Mouse (Mus musculus): ENCODE measurements around the gene Bmpr1b.

The Bmpr1b gene

DNA sequence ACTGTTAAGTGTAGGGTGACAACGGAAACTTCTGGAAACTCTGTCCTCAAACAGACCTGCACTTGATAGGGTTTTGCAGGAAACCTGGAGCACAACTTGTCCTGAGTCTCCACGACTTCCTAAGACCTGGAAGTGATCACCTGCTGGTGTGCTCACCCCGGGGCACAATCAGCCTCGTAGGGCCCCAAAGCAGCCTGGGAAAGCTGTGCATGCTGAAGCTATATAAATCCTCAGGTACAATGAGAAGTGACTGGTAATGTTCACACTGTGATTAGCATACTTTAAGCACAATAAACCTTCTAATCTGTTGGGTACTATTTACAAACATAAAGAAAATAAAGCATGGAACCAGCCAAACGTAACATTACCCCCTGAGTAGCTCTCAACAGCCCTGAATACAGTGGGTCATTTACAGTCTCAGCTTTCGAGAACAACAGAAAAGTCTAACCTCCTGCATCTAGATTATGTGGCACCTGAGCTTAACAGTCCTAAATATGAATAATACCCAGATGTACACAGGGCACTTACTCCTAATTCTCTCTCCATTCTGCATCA is 54.4 kb downstream of the Bmpr1b start:
- ATAC-seq (ENCODE audit: insufficient number of reproducible peaks, low FRiP score, low TSS enrichment): no peak

DNA sequence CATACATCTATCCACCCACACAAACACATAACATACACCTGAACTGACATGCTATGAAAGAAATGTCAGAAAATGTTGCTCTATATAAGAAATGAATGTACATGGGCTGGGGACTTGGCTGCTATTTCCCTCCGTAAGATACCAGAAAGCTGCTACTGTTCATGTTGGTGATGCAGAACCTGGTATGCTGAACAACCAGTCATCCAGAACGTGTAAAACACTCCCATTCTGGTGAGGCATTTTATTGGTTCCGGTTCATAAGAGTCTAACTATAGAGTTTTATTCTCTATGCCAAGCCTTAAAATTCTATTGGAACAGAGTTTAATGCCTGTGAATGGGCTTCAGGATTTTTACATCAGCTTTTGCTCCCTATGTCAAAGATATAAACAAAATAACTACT is 55.0 kb downstream of the Bmpr1b start:
- ATAC-seq (ENCODE audit: insufficient number of reproducible peaks, low FRiP score, low TSS enrichment): no peak

DNA sequence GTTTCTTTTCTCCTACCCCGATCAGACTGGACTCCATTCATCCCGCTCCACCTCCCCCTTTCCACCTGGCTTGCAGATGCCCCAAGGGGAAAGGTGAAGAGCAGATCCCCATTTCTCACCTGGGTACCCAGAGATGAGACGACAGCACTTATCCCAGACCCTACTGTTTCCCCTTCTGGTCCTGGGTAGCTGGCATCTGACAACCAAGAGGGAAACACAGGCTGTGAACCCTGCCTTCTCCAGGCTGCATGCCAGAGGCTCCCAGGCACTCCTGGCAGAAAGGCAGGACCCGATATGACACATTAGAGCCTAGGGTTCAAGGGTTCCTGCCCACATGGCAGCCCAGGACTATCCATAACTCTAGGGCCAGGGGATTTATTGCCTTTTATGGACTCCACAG is 56.0 kb downstream of the Bmpr1b start:
- ATAC-seq (ENCODE audit: insufficient number of reproducible peaks, low FRiP score, low TSS enrichment): no peak

DNA sequence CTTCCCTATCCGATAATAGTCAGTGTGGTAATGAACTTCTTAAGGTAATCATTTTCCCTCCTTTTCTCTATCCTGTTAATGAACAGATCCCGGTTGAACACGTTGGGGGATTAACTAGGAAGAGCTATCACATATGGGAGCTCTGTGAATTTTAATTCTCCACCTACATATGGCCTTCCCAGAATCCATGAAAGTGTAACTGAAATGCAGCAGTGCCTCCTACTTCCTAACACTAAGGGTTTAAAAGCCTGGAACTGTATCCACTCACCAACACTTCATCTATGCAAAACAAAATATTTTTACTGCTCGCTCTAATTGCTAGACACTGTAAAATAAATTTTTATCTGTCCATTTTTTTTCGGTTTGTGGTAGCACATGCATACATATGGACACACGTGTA is 63.0 kb downstream of the Bmpr1b start:
- no peak for ATAC-seq (ENCODE audit: insufficient number of reproducible peaks, low FRiP score, low TSS enrichment)

DNA sequence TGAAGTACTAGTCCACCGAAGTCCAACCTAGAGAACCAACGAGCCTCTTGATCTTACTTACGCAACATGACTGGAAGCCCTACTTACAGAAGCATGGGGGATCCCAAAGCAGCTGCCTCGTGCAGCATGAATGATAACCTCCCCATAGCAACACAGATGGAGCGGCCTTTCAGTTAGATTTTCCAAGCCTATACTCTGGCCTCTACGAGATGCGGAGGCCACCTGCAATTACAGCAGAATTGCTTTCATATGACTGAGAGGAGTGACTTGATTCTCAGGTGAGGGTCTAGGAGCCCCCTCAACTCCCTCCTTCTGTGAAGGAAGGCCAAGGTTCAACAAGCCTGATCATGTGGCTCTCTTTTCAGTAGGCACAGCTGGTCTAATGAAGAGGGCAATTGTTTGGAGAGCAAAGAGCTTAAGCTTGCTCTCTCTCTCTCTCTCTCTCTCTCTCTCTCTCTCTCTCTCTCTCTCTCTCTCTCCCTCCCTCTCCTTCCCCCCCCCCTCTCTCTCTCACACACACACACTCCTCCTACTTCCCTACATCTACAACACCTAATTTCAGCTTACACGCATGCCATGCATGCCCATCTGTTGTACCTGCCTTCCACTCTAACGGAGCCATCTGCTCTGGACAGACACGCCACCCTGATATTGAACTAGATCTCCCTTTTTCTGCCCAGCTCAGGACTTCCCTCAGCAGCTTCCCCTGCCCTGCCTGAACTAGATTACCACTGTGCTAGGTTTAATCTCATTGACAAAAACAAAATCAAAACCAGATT is 65.0 kb downstream of the Bmpr1b start:
- ATAC-seq (ENCODE audit: insufficient number of reproducible peaks, low FRiP score, low TSS enrichment): no peak

DNA sequence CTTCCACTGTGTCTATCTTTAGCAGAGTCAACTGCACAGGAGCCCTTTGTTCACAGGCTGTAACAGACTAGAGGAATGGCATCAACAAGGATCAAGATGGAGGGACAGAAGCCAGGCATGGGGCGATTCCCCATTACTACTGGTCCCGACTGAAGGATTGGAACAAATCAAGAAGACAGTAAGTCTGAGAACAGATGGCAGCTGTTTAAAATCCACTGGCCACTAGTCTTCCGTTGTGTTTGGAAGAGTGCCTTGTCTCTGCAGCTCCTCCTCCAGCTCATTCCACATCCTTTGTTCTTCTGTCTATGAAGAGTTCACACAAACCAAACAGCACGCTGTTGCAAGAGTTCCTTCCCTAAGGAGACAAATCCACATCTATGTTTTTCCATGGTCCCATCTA is 65.6 kb downstream of the Bmpr1b start:
- ATAC-seq (ENCODE audit: insufficient number of reproducible peaks, low FRiP score, low TSS enrichment): no peak

DNA sequence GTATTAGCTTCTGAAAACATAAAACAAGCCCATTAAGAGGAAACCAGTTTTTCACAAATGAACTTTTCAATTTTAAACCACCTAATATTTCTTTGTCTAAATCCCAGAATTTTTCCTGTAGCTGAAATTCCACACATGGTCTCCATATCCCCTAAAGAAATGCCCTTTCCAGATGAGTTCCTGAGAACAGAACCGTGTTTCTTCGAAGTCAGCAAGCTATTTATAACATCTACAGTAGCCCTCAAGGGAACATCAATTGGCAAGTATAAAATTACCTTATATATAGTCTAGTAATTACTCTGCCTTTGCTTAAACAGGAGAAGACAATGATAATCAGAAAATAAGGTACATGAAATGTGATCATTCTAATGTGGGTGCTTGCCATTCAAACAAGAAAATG is 70.1 kb downstream of the Bmpr1b start:
- ATAC-seq (ENCODE audit: insufficient number of reproducible peaks, low FRiP score, low TSS enrichment): no peak

DNA sequence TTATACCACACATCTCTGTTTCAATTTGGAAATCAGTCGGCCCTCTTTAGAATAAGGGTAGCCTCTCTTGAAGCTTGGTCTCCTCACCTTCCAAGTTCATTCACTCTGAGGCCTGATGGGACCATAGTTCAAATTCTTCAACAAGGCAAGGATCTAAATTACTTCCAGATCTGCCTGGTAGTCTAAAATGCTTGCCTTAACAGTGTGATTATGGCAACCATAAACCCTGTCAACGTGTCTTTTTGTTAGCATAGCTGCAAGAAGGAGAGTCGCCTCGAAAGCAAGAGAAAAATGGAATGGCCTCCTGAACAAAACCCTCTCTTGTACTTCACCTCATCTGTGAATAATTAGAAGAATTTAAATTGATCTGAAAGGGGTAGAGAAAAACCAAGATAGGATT is 75.2 kb downstream of the Bmpr1b start:
- no peak for ATAC-seq (ENCODE audit: insufficient number of reproducible peaks, low FRiP score, low TSS enrichment)

DNA sequence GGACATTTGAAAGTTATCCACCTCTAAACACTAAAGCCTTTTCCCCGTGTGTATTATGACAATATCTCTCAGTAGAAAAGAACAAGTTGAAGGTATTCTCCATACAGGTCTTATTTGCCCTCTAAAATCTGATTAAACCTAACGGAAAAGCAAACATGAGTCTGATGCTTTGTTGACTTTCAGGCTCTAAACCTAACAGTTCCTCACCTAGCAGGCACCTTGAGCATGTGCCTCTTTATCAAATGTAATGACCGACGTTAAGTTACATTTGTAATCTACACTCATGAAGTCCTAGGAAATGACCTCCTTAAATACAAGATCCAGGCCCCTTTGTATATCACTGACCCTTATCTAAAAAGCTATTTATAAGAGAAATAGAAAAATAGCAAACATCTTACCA is 79.5 kb downstream of the Bmpr1b start:
- no peak for ATAC-seq (ENCODE audit: insufficient number of reproducible peaks, low FRiP score, low TSS enrichment)

DNA sequence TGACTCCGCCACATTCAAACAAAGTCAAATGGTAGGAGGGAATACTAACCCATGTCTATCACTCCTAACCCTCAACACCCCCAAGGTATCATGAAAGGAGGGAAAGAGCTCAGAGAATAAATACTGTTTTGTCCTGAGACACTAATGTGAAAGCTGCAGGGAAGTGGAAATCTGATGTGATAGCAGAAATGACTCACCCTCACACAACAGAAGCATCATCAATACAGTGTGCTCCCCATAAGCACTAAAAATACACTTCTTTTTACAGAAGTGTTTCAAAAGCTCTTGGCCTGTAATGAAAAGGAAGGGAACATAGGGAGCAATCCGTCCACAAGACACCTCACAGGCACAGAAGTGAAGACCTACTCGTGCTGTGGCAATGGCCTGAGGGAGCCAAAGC is 83.3 kb downstream of the Bmpr1b start:
- ATAC-seq (ENCODE audit: insufficient number of reproducible peaks, low FRiP score, low TSS enrichment): no peak

DNA sequence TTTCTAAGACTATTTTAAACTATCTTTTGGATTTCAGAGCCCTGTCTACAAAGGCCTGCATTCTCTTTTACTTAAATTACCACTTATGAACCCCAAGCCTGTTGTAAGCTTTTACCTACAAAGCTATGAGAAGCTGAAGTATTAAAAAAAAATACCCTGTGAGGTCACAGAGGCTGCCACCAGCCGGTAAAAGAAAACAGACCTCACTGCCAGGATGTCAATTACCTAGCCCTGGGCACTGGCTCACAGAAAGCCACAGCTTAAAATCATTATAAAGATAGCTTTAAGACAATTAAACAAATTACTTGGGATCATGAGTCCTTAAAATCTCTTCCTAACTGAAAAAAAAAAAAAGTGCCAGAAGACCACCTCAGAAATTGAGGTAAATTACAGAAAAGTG is 85.1 kb downstream of the Bmpr1b start:
- no peak for ATAC-seq (ENCODE audit: insufficient number of reproducible peaks, low FRiP score, low TSS enrichment)

DNA sequence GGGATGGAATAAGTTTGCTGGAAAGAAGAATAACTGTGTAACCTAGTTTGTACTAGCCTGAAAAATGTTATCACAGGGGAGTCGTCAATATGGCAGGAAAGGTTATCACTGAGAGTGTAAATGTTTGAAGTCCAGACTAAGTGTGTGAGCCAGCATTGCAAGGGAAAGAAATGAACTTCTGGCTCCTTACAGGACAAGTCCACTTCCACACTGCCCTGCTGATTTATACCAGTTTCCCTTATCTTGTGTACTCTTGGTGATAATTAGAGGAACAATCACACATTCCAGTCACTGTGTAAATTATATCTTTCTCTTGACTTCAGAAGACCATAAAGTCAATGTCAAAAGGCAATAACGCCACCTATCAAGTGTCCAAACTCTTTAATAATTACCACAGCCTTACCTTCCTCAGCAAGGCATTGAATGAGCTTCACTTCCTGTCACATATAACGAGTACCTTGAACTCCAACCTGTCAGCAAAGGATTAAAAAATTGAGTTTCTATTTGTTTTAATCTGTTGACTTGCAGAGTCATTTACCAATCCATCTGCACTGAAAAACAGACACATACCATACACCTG is 91.4 kb downstream of the Bmpr1b start:
- ATAC-seq (ENCODE audit: insufficient number of reproducible peaks, low FRiP score, low TSS enrichment): no peak

DNA sequence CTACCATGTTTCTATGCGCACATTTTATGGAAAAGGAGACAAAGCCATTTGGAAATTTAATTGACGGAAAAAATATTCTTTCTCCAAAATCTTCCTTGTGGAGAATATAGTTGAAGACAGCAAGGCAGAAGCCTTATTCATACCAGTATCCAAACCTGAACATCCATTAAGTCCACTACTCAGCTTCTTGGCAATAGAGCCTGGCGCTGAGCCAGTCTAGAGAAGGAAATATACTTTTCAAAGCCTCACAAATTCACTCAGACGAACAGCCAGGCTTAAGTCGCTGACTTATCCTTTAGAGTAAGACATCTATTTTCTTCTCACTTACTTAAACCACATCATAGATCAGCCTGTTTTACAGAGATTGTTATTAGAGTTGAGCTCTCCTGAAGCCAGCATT is 97.6 kb downstream of the Bmpr1b start:
- ATAC-seq (ENCODE audit: insufficient number of reproducible peaks, low FRiP score, low TSS enrichment): no peak

DNA sequence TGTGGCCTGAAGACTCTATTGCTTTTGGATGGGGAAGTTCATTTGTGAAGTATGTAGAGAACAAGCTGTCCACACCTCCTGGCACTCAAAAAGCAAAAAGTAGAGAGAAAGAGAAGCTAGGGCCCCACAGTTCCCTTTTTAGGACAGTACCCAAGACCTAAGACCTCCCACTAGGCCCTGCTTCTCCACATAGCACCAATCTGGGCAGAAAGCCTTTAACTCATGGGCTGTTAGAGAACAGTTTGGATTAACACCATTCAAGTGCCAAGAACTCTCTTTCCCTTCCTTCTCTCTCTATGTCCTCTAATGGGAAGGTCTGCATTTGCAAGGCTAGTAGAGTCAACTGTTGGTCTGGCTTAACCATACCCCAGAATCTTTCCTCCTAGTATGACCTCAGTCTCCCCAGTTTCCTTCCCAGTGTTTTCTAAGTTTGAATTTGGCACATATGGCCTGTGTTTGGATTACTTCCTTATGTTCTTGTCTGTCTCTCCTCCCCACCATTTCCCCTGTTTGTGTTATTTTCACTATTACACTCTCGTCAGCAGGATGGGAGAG is 102.4 kb downstream of the Bmpr1b start:
- ATAC-seq (ENCODE audit: insufficient number of reproducible peaks, low FRiP score, low TSS enrichment): no peak

DNA sequence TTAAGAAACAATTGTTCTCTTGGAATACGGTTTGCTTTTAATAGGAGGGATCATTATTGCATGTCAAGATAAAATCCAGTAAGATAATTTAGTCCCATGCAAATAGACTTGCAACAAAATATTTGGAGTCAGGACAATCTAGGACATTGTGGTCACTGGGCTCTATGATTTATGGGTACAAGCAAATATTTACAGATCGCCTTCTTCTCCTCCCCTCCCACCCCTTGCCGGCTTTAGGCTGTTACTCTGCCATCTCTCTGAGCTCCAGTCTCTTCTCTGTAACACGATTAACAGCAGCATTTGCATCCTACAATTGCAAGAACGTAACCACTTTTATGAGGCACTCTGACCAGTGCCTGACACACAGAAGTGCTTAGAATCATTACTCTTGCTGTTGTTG is 104.1 kb downstream of the Bmpr1b start:
- ATAC-seq (ENCODE audit: insufficient number of reproducible peaks, low FRiP score, low TSS enrichment): no peak

DNA sequence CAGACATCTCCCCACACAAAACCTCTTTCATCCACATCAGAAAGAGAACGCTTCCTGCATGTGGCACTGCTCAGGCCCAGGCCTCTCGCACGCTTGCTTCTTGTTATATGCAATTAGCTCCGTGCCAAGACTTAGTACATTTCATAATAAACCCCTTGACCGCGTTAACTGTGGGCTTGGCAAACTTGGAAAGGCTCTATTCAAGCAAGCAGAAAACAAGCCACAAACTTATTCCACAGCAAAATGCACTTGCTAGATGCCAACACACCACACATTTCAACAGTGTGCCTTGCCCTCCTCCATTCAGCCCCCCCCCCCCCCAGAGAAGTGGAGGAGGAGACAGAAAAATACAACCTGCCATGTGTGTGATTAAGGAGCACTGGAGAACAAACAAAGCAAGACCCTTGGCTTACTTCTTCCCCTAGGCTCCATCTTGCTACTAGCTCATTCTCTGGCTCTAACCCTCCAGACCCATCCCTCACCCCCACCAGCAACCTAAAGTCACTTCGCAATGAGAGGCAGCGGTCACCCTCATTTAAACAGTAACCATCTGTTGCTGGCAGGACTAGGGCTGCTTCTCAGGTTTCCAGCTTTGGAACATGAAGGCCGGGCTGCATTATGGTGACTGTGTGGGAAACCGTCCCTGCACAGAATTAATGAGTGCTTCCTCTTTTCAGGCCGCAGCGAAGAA is 105.5 kb downstream of the Bmpr1b start:
- no peak for ATAC-seq (ENCODE audit: insufficient number of reproducible peaks, low FRiP score, low TSS enrichment)

DNA sequence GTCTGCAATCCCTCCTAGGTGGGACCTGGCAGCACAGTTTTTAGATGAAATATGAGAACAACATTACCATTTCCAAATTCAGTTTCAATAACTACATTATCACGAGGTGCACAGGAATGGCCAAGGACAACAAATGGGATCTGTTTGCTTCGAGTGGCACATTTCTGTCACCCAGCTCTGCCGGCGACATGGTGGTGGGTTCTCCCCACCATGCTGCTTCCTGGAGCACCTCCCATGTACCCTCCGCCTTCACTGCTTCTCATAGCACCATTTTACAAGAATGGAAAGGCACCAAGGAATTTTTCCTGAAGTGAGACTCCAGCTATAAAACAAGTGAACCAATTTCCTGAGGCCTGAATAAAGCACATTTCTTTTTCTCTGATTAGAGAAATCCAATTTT is 108.0 kb downstream of the Bmpr1b start:
- no peak for ATAC-seq (ENCODE audit: insufficient number of reproducible peaks, low FRiP score, low TSS enrichment)

DNA sequence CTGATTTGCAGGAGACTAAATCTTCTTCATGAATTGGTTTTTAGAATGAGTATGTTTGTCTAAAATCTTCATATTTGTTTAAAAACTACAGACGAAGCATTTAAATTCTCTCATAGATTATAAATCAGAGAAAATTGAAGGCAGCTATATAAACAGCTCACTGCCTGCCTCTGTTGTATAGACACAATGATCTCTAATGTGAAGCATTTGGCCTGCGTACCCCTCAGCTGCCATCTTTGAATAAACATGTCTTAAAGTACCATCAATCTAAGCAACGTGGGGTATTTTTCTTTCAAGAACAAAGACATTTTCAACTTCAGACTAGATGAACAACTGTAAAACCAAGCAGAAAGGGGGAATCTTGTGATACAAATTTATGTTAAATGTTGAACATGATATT is 109.3 kb downstream of the Bmpr1b start:
- no peak for ATAC-seq (ENCODE audit: insufficient number of reproducible peaks, low FRiP score, low TSS enrichment)

DNA sequence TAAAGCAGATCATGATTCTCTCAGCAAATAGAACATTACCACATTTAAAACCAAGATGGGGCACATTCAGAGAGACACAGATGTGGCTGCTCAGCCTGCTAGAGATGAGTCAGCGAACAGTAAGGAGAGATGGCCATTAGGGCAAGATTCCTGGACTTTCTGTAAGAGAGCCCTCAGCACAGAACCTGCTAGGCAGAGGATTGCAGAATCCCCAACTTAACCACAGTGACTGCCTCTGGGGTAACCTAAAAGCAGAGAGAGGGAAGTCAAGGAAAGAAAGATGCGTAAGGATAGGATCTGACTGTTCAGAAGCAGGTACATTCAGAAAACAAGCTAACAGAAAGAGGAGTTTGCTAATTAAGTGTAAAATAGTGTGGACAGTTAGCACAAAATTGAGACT is 118.5 kb downstream of the Bmpr1b start:
- no peak for ATAC-seq (ENCODE audit: insufficient number of reproducible peaks, low FRiP score, low TSS enrichment)

DNA sequence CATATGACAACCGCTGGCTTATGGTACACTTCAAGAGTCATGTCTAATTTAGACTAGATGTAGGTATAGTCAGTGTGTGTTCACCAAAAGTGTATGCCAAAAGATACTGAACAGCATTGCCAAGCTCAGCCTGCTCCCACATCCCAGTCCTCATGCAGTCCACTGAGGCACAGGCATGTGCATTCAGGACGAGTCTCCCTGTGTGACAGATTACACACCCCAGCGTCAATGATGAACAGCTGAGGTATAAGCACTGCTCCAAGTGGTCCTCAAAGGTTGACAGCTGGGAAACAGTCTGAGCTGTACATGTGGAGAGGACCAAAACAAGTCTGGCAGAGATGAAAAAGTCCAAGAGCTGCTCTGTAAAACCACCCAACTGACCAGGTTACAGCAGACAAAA is 119.6 kb downstream of the Bmpr1b start:
- ATAC-seq (ENCODE audit: insufficient number of reproducible peaks, low FRiP score, low TSS enrichment): no peak

DNA sequence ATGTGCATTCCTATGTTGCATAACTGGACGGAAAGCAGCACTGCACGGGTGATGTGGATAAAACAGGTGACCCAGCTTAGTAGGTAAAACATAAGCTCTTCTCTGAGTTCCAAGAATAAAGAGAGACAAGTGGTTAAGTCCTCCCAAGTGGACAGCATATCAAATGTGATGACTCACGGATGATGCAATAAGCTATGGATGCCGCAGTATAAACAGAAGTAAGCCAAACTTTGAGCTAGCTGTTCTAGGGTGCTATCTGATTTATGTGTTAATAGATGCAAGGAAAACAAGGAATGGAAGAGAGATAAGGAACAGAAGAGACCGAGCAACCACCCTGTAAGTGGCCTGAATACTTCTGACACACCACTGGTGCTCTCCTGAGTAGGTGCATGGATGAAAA is 120.1 kb downstream of the Bmpr1b start:
- no peak for ATAC-seq (ENCODE audit: insufficient number of reproducible peaks, low FRiP score, low TSS enrichment)
